Mouse (Mus musculus) midbrain, postnatal 0 days (tissue): ENCODE results near the gene Gm12216. TPM values are rescaled to one million over a fixed set of nuclear protein-coding genes. Genes with fewer than 3 reads are reported as not detected.

Source experiments
- ATAC-seq: fragments of 200-750 bp; cut with Nextera tagmentation; 2 replicates; pipeline ENCODE4 v1.8.0; 2017; ENCODE audit warnings: moderate number of reproducible peaks, mild to moderate bottlenecking, moderate TSS enrichment, moderate library complexity; ENCODE audit not compliant: low FRiP score
- DNase-seq: peaks from one replicate; pipeline ENCODE4 v3.0.0-alpha.2; 2015; ENCODE audit warnings: low spot score
- H3K27ac ChIP-seq: fragments of 300-500 bp; sonication (generic); 2 replicates; pipeline ENCODE4 v1.5.1; 2014; ENCODE audit warnings: low read depth, mild to moderate bottlenecking, low read length, mixed read lengths
- H3K27me3 ChIP-seq: fragments of 300-500 bp; sonication (generic); 2 replicates; pipeline ENCODE4 v1.6.1; 2014; ENCODE audit warnings: low read length, control low read depth, mixed read lengths; ENCODE audit not compliant: insufficient read depth
- H3K36me3 ChIP-seq: fragments of 300-500 bp; sonication (generic); 2 replicates; pipeline ENCODE4 v1.6.1; 2014; ENCODE audit warnings: low read length, control low read depth, mixed read lengths; ENCODE audit not compliant: insufficient read depth
- H3K4me1 ChIP-seq: fragments of 300-500 bp; sonication (generic); 2 replicates; pipeline ENCODE4 v1.6.1; 2014; ENCODE audit warnings: mild to moderate bottlenecking, control low read depth, antibody characterized with exemption, low read length, mixed read lengths; ENCODE audit not compliant: insufficient read depth
- H3K4me2 ChIP-seq: fragments of 300-500 bp; sonication (generic); 2 replicates; pipeline ENCODE4 v1.6.1; 2014; ENCODE audit warnings: low read depth, mild to moderate bottlenecking, low read length, mixed read lengths; ENCODE audit not compliant: poor library complexity, severe bottlenecking
- H3K4me3 ChIP-seq: fragments of 300-500 bp; sonication (generic); 2 replicates; pipeline ENCODE4 v1.5.1; 2014; ENCODE audit warnings: low read depth, mild to moderate bottlenecking, low read length, moderate library complexity
- H3K9ac ChIP-seq: fragments of 300-500 bp; sonication (generic); replicated peaks from 2 replicates; pipeline ENCODE4 v1.6.1; 2014; ENCODE audit warnings: mild to moderate bottlenecking, low read length, moderate library complexity, mixed read lengths; ENCODE audit not compliant: poor library complexity, severe bottlenecking
- H3K9me3 ChIP-seq: fragments of 300-500 bp; sonication (generic); 2 replicates; pipeline ENCODE4 v1.6.1; 2016; ENCODE audit warnings: low read length, control low read depth
- CTCF ChIP-seq: IDR thresholded peaks from 2 replicates; pipeline ENCODE4 v1.5.1; 2016; ENCODE audit warnings: antibody characterized with exemption, mild to moderate bottlenecking
- WGBS: fragments of 180-500 bp; shearing (Covaris S2); extraction: QIAGEN DNeasy Blood & Tissue Kit; methylation state at CpG from one replicate; pipeline ENCODE4 v1.1.7; 2014; 5-methylcytosine and 5-hydroxymethylcytosine counted together
- polyA plus RNA-seq: library from polyadenylated mRNA; unstranded; fragments of >200 nt; fragmentation: Nextera tagmentation; extraction: Ambion mirVana; gene quantifications from 2 replicates; pipeline ENCODE4 v1.2.1, GENCODE M21; 2015
- total RNA-seq: library from RNA; depleted of rRNA; stranded (reverse); fragments of >200 nt; gene quantifications from 2 replicates; pipeline ENCODE4 v1.2.3, GENCODE M21; 2014

The Gm12216 gene
- total and polyA plus RNA-seq, 2 experiments from 2014 or later: 0.65 TPM; not detected in 1

GRCm38 (mm10) chr11:53821230-53821944 lies 37.7 kb downstream of the Gm12216 start:
- no peak overlapping the region for H3K9ac ChIP-seq
- no peak overlapping the region for H3K4me3 ChIP-seq
- DNase-seq (no peak), ATAC-seq (no peak)
- H3K27ac ChIP-seq: no peak overlapping the region
- H3K4me2 ChIP-seq: no peak overlapping the region
- H3K4me1 ChIP-seq: no peaks in the 10 kb centered on the region
- H3K36me3 ChIP-seq: no peaks in the 10 kb centered on the region
- 83% methylated on average over 11 of the region's 11 CpGs for WGBS
- no peak for TF ChIP-seq CTCF
- H3K27me3 ChIP-seq: no peaks in the 10 kb centered on the region
- no peaks in the 10 kb centered on the region for H3K9me3 ChIP-seq

GRCm38 (mm10) chr11:53820516-53821170 lies 38.4 kb downstream of the Gm12216 start:
- ATAC-seq: no peak
- Histone ChIP-seq H3K9me3 (no peaks in the 10 kb centered on the region), H3K36me3 (no peaks in the 10 kb centered on the region), H3K27me3 (no peaks in the 10 kb centered on the region), H3K4me3 (no peak overlapping the region), H3K4me2 (no peak overlapping the region), H3K9ac (no peak overlapping the region), H3K4me1 (no peaks in the 10 kb centered on the region), H3K27ac (no peak overlapping the region)
- TF ChIP-seq CTCF: no peak
- DNase-seq: no peak
- 90% methylated on average over 13 of the region's 13 CpGs for WGBS

- no peak for DNase-seq
- Histone ChIP-seq H3K4me1 (no peaks in the 10 kb centered on the region), H3K36me3 (no peaks in the 10 kb centered on the region), H3K9ac (no peak overlapping the region), H3K27ac (no peak overlapping the region), H3K4me3 (no peak overlapping the region), H3K4me2 (no peak overlapping the region), H3K27me3 (no peaks in the 10 kb centered on the region), H3K9me3 (no peaks in the 10 kb centered on the region)
- TF ChIP-seq CTCF: no peak
- no peak for ATAC-seq
- 92% methylated on average over 6 of the region's 6 CpGs for WGBS
Measured at GRCm38 (mm10) chr11:53819511-53819910, 39.5 kb downstream of the Gm12216 start.

GRCm38 (mm10) chr11:53818794-53819193 lies 40.3 kb downstream of the Gm12216 start:
- ATAC-seq: no peak
- Histone ChIP-seq H3K4me3 (no peak overlapping the region), H3K9ac (no peak overlapping the region), H3K36me3 (no peaks in the 10 kb centered on the region), H3K27me3 (no peaks in the 10 kb centered on the region), H3K27ac (no peak overlapping the region), H3K9me3 (no peaks in the 10 kb centered on the region), H3K4me2 (no peak overlapping the region), H3K4me1 (no peaks in the 10 kb centered on the region)
- no peak for TF ChIP-seq CTCF
- no peak for DNase-seq
- 54% methylated on average over 5 of the region's 6 CpGs for WGBS

GRCm38 (mm10) chr11:53816841-53817375 lies 42.1 kb downstream of the Gm12216 start:
- no peak for ATAC-seq
- 92% methylated on average over 5 of the region's 5 CpGs for WGBS

GRCm38 (mm10) chr11:53814810-53815209 lies 44.2 kb downstream of the Gm12216 start:
- no peaks in the 10 kb centered on the region for H3K27me3 ChIP-seq
- no peak for DNase-seq
- WGBS: 67% methylated on average over 3 of the region's 3 CpGs
- no peak for ATAC-seq
- no peak for TF ChIP-seq CTCF
- H3K36me3 ChIP-seq: no peaks in the 10 kb centered on the region
- H3K4me1 ChIP-seq: no peaks in the 10 kb centered on the region
- H3K27ac ChIP-seq: no peak overlapping the region
- H3K4me2 ChIP-seq: no peak overlapping the region
- H3K9me3 ChIP-seq: no peaks in the 10 kb centered on the region
- no peak overlapping the region for H3K9ac ChIP-seq
- no peak overlapping the region for H3K4me3 ChIP-seq

More at GRCm38 (mm10) chr11:53816841-53817375, 42.1 kb downstream of the Gm12216 start:
- no peak overlapping the region for H3K4me2 ChIP-seq
- no peaks in the 10 kb centered on the region for H3K9me3 ChIP-seq
- no peak for TF ChIP-seq CTCF
- no peak overlapping the region for H3K27ac ChIP-seq
- H3K9ac ChIP-seq: no peak overlapping the region
- DNase-seq: no peak
- H3K27me3 ChIP-seq: no peaks in the 10 kb centered on the region
- H3K4me1 ChIP-seq: no peaks in the 10 kb centered on the region
- no peaks in the 10 kb centered on the region for H3K36me3 ChIP-seq
- H3K4me3 ChIP-seq: no peak overlapping the region
